Mouse (Mus musculus): ENCODE results near the gene Podnl1. TPM values are rescaled to one million over a fixed set of nuclear protein-coding genes. Genes with fewer than 3 reads are reported as not detected.

Podnl1 gene
- polyA plus RNA-seq, 1 experiment, result not detected

GRCm38 (mm10) chr8:84104697-84105609, 20.8 kb upstream of the Podnl1 start, which contains the start of gene Dcaf15:
Gene Dcaf15, minus strand, starts transcription at chr8:84104768.
- H3K27ac ChIP-seq (replicated peaks; ENCODE audit: low read depth, low read length), result no peak within 1 kb of the TSS

GRCm38 (mm10) chr8:84105676-84106075, 20.1 kb upstream of the Podnl1 start:
- no peak overlapping the region for H3K4me3 ChIP-seq (ENCODE audit: insufficient read depth, low read depth, low read length)
- no peak overlapping the region for H3K27ac ChIP-seq (replicated peaks; ENCODE audit: low read depth, low read length)
- peaks cover 3% of the 10 kb centered on the region; the same call in 1 of the 2 replicates for H3K4me1 ChIP-seq (ENCODE audit: control insufficient read depth, insufficient read depth, insufficient read length, low read length)

More at GRCm38 (mm10) chr8:84104697-84105609, 20.8 kb upstream of the Podnl1 start, which contains the start of gene Dcaf15:
- Histone ChIP-seq H3K4me1 (ENCODE audit: control insufficient read depth, insufficient read depth, insufficient read length, low read length) (peaks cover 3% of the 10 kb centered on the region; the same call in 1 of the 2 replicates), H3K4me3 (ENCODE audit: insufficient read depth, low read depth, low read length) (peak within 1 kb of the TSS; percentile 65)

GRCm38 (mm10) chr8:84106216-84107040, 19.4 kb upstream of the Podnl1 start:
- peaks cover 3% of the 10 kb centered on the region; the same call in 1 of the 2 replicates for H3K4me1 ChIP-seq (ENCODE audit: control insufficient read depth, insufficient read depth, insufficient read length, low read length)
- H3K27ac ChIP-seq (replicated peaks; ENCODE audit: low read depth, low read length), result no peak overlapping the region
- H3K4me3 ChIP-seq (ENCODE audit: insufficient read depth, low read depth, low read length), result no peak overlapping the region

GRCm38 (mm10) chr8:84115646-84116045, 10.1 kb upstream of the Podnl1 start:
- no peaks in the 10 kb centered on the region for H3K4me1 ChIP-seq (ENCODE audit: control insufficient read depth, insufficient read depth, insufficient read length, low read length)
- H3K4me3 ChIP-seq (ENCODE audit: insufficient read depth, low read depth, low read length), result no peak overlapping the region
- no peak overlapping the region for H3K27ac ChIP-seq (replicated peaks; ENCODE audit: low read depth, low read length)

- no peaks in the 10 kb centered on the region for H3K4me1 ChIP-seq (ENCODE audit: control insufficient read depth, insufficient read depth, insufficient read length, low read length)
- no peak overlapping the region for H3K4me3 ChIP-seq (ENCODE audit: insufficient read depth, low read depth, low read length)
- no peak overlapping the region for H3K27ac ChIP-seq (replicated peaks; ENCODE audit: low read depth, low read length)
These were observed 3.6 kb upstream of the Podnl1 start for GRCm38 (mm10) chr8:84122151-84122550.

- no peak overlapping the region for H3K4me3 ChIP-seq (ENCODE audit: insufficient read depth, low read depth, low read length)
- H3K27ac ChIP-seq (replicated peaks; ENCODE audit: low read depth, low read length), result no peak overlapping the region
- H3K4me1 ChIP-seq (ENCODE audit: control insufficient read depth, insufficient read depth, insufficient read length, low read length), result no peaks in the 10 kb centered on the region
These were observed 953 bp downstream of the Podnl1 start for GRCm38 (mm10) chr8:84126742-84127141.

GRCm38 (mm10) chr8:84127202-84127901, 1.6 kb downstream of the Podnl1 start:
- Histone ChIP-seq H3K4me1 (ENCODE audit: control insufficient read depth, insufficient read depth, insufficient read length, low read length) (no peaks in the 10 kb centered on the region), H3K27ac (replicated peaks; ENCODE audit: low read depth, low read length) (no peak overlapping the region), H3K4me3 (ENCODE audit: insufficient read depth, low read depth, low read length) (no peak overlapping the region)

- H3K27ac ChIP-seq (replicated peaks; ENCODE audit: low read depth, low read length), result no peak overlapping the region
- H3K4me3 ChIP-seq (ENCODE audit: insufficient read depth, low read depth, low read length), result no peak overlapping the region
- H3K4me1 ChIP-seq (ENCODE audit: control insufficient read depth, insufficient read depth, insufficient read length, low read length), result no peaks in the 10 kb centered on the region
These were observed 2.5 kb downstream of the Podnl1 start for GRCm38 (mm10) chr8:84128277-84128676.

- H3K4me1 ChIP-seq (ENCODE audit: control insufficient read depth, insufficient read depth, insufficient read length, low read length), result no peaks in the 10 kb centered on the region
- no peak overlapping the region for H3K27ac ChIP-seq (replicated peaks; ENCODE audit: low read depth, low read length)
- no peak overlapping the region for H3K4me3 ChIP-seq (ENCODE audit: insufficient read depth, low read depth, low read length)
These were observed 5.0 kb downstream of the Podnl1 start for GRCm38 (mm10) chr8:84130806-84131205.

GRCm38 (mm10) chr8:84132225-84132624, 6.4 kb downstream of the Podnl1 start:
- H3K4me3 ChIP-seq (ENCODE audit: insufficient read depth, low read depth, low read length), result no peak overlapping the region
- no peaks in the 10 kb centered on the region for H3K4me1 ChIP-seq (ENCODE audit: control insufficient read depth, insufficient read depth, insufficient read length, low read length)
- H3K27ac ChIP-seq (replicated peaks; ENCODE audit: low read depth, low read length), result no peak overlapping the region

- H3K4me3 ChIP-seq (ENCODE audit: insufficient read depth, low read depth, low read length), result no peak overlapping the region
- no peak overlapping the region for H3K27ac ChIP-seq (replicated peaks; ENCODE audit: low read depth, low read length)
- H3K4me1 ChIP-seq (ENCODE audit: control insufficient read depth, insufficient read depth, insufficient read length, low read length), result no peaks in the 10 kb centered on the region
These were observed 12.1 kb downstream of the Podnl1 start for GRCm38 (mm10) chr8:84137848-84138247.

- no peak overlapping the region for H3K4me3 ChIP-seq (ENCODE audit: insufficient read depth, low read depth, low read length)
- no peak overlapping the region for H3K27ac ChIP-seq (replicated peaks; ENCODE audit: low read depth, low read length)
- no peaks in the 10 kb centered on the region for H3K4me1 ChIP-seq (ENCODE audit: control insufficient read depth, insufficient read depth, insufficient read length, low read length)
These were observed 15.0 kb downstream of the Podnl1 start for GRCm38 (mm10) chr8:84140838-84141237.

GRCm38 (mm10) chr8:84144636-84145245, 19.0 kb downstream of the Podnl1 start:
- Histone ChIP-seq H3K4me1 (ENCODE audit: control insufficient read depth, insufficient read depth, insufficient read length, low read length) (peaks cover 6% of the 10 kb centered on the region), H3K27ac (replicated peaks; ENCODE audit: low read depth, low read length) (no peak overlapping the region), H3K4me3 (ENCODE audit: insufficient read depth, low read depth, low read length) (no peak overlapping the region)

GRCm38 (mm10) chr8:84147324-84147766, 21.6 kb downstream of the Podnl1 start:
- peaks cover 6% of the 10 kb centered on the region for H3K4me1 ChIP-seq (ENCODE audit: control insufficient read depth, insufficient read depth, insufficient read length, low read length)
- H3K27ac ChIP-seq (replicated peaks; ENCODE audit: low read depth, low read length), result no peak overlapping the region
- peak overlapping the region; percentile 73 for H3K4me3 ChIP-seq (ENCODE audit: insufficient read depth, low read depth, low read length)

Data from brown adipose tissue, adult 24 weeks (tissue).